Mouse (Mus musculus): ENCODE results near the gene Mta1. TPM values are rescaled to one million over a fixed set of nuclear protein-coding genes. Genes with fewer than 3 reads are reported as not detected.

Mta1 gene
- polyA plus RNA-seq (2017; shearing (Covaris generic)): 10 to 100 TPM; 35.7 to 37.9 TPM

GRCm38 (mm10) chr12:113097749-113098281 lies at the start of gene Mta1:
Gene Mta1, plus strand, starts transcription at chr12:113098278.

GRCm38 (mm10) chr12:113074329-113075062 lies 23.6 kb upstream of the Mta1 start, which contains the start of gene Tex22:
Gene Tex22, plus strand, starts transcription at chr12:113074502.

DNA sequence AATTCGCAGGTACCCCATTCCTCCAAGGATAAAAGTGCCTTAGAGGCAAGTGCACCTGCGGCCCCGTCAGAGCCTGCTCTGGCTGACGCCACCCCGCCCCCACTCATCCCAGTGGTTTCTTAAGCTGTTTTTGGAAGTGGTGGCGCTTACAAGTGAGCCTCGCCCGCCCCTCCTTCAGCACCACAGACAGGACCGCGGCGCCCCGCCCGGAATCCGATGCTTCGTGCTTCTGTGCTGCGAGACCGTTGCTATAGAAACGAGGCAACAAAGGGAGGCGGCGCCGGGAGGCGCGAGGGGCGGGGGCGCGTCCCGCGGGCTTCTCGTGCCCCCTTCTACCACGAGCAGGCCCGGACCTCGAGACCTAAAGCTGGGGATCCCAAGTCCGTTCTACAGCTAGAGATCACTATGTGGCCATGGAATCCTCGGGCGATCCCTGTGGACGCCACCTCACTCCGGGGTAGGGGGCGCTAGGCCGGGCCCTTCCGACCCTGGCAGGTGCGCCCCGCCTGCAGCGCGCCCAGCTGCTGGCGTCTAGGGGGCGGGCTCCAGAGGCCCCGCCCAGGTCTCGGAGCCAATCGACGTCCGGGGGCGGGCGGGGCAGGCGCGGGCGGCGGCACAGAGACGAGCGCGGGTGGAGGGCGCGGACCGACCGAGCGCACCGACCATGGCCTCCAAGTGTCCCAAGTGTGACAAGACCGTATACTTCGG lies 42.0 kb downstream of the Mta1 start, which contains the start of gene Crip2:
TSS of gene Crip2 (plus strand) at position 329 of the 708 bp plus-strand sequence.

DNA sequence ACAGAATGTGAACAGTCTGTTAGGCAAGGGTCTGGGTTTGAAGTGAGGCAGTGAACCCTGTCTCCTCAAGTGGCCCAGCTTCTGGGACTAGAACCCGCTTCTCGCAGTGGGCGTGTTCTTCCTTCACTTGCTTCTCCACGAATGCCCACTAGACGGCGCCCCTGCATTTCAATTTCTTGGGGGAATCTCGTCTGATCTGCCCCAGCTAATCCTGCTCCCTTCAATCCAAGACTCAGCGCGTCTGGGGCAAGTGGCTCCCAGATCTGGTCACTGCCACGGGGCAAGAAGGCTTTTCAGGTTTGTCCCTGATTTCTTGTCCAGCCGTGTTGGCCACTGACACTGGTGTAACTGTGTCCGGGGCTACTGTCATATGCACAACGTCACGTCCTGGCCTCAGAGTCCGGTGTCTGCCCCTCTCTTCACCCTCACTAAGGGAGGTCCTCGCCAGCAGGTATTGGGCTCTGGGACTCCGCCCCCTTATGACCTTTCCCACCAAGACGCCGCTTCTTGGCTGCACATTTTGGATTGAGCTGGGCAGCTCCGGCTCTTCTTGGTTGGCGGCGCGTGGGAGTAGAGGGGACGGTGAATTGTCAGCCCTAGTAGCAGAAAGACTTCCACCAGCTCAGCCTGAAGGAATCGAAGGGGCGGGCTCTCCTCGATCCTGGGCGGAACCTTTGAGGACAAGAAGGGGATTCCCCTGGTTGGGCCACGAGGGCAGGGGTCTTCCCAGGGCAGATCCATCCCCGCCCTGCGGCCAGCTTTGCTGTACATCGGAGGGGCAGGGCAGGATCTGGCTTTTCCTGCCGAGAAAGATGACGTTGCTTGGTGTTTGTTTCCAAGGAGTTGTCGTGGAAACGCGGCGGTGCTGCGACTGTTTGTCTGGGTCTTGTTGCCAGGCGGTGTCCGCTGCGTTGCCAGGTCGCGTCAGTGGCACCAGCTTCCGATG lies 48.3 kb downstream of the Mta1 start, which contains the start of gene Crip1:
TSS of gene Crip1 (plus strand) at position 205 of the 946 bp plus-strand sequence.

DNA sequence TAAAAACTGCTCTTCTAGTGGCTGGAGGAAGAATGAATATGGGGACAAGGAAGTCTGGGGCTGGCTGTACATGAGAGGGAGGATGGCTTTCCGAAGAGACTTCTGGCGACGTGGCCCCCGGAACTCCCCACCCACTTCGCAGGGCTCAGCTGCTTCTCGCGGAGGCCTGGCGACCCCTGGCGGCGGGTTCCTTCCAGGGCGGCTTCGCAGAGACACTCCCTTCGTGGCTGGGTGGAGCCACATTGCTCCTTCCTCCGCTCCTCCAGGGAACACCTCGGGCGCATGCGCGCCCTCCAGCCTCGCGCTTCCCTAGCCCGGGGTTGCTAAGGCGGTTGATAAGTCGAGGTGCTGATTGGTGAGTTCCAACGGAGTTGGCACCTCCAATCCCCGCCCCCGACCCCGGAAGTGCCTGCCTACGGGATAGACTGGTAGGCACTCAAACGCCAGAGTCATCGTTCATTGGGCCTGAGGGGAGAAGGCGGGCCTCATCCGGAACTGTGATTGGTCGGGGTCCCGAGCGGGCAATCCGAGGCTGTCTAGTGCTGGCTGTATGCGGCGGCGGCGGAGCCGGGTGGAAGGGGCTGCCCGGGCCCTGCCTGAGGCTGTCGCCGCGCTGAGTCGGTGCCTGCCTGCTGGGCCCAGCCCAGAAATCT lies 57.9 kb downstream of the Mta1 start, which contains the start of gene Tedc1:
TSS of gene Tedc1 (plus strand) at position 535 of the 653 bp plus-strand sequence.

DNA sequence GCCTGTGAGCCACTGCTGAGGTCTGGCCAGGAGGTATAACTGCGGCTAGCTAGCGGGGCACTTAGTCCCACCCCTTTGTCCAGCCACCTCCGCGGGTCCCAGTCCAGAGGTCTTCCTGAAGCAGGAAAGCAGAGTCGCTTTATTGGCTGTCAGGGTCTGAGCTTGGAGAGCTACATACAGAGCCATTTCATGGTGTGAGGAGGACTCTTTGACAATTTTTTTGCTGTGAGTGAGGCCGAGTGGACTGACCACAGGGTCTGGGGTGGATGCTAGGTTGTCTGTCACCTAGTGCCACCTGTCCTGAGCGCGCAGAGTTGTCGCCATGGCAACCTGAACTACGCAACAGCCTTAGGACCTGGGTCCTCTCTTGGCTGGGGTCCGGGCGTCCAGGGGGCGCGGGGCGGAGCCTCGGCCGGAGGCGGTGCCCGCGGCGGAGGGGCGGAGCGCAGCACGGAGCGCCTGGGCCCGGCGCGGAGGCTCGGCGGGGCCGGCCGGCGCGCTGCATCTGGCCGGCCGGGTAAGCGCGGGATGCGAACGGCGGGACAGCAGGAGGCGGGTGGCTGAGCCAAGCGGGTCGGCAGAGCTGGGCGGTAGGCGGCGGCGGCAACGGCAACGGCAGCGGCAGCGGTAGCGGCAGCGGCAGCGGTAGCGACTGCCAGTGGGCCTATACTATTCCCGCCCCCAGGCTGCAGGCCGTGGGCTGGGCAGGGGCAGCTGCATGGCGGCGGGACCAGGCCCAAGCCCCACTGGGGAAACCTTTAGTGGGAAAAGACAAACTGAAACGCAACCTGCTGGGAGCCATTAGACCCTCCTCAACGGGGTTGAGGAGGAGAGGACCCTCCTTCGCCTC lies 87.6 kb downstream of the Mta1 start, which contains the start of gene Tmem121:
TSS of gene Tmem121 (plus strand) at position 489 of the 850 bp plus-strand sequence.

Other genes starting within 250 kb of the Mta1 start
- 10 to 100 TPM; 29.2 to 34.1 TPM for gene Gpr132, start 230.1 kb upstream of the Mta1 start, polyA plus RNA-seq (2017; shearing (Covaris generic))
- gene Jag2, start 168.5 kb upstream of the Mta1 start, polyA plus RNA-seq (2017; shearing (Covaris generic)): 1 to 10 TPM; 1.1 to 2.1 TPM
- gene Nudt14, start 156.2 kb upstream of the Mta1 start, polyA plus RNA-seq (2017; shearing (Covaris generic)): 10 to 100 TPM; 53.5 to 60.1 TPM
- 10 to 100 TPM; 41.0 to 48.6 TPM for gene Btbd6, start 121.8 kb upstream of the Mta1 start, polyA plus RNA-seq (2017; shearing (Covaris generic))
- 100 to 1,000 TPM; 143 to 169 TPM for gene Brf1, start 97.6 kb upstream of the Mta1 start, polyA plus RNA-seq (2017; shearing (Covaris generic))
- gene Pacs2, start 83.8 kb upstream of the Mta1 start, polyA plus RNA-seq (2017; shearing (Covaris generic)): 10 to 100 TPM; 11.4 to 22.8 TPM
- not detected for gene Tex22, start 23.8 kb upstream of the Mta1 start, polyA plus RNA-seq (2017; shearing (Covaris generic))
- 1 to 10 TPM; 3.1 to 6.4 TPM for gene Crip2, start 42.0 kb downstream of the Mta1 start, polyA plus RNA-seq (2017; shearing (Covaris generic))
- gene Crip1, start 48.0 kb downstream of the Mta1 start, polyA plus RNA-seq (2017; shearing (Covaris generic)): 1,000 to 10,000 TPM; 1,349 to 2,216 TPM
- gene Tedc1, start 58.1 kb downstream of the Mta1 start, polyA plus RNA-seq (2017; shearing (Covaris generic)): 10 to 100 TPM; 10.4 to 13.7 TPM
- gene Tmem121, start 87.7 kb downstream of the Mta1 start, polyA plus RNA-seq (2017; shearing (Covaris generic)): 1 to 10 TPM in 1 of 2 experiments, not detected in 1; 2.8 TPM

All from activated CD4-positive, CD25-positive, alpha-beta regulatory T cell (primary cell).